Mouse (Mus musculus): ENCODE results near the gene Lrba. TPM values are rescaled to one million over a fixed set of nuclear protein-coding genes. Genes with fewer than 3 reads are reported as not detected.

Gene Lrba
- total RNA-seq, 2 experiments from 2014 or later, result 23.7 to 24.0 TPM

DNA sequence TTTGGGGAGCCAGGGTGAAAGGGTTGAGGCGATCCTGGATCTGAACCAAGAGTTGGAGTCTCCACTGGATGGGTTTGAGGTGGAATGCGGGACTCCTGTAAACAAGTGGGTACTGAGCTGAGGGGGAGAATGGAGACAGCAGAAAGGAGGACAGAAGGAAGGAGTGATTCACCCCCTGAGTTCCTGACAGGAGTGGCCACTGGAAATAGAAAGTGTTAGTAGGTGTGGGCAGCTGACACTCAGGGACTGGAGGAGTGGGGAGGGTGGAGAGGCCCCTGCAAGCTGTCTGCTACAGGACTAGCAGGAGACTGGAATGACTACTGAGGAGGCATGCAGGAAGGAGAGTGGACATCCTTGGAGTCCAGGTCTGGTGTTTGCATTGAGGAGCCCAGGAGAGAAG lies 422.3 kb downstream of the Lrba start:
- DNase-seq, result no peak
- intact Hi-C loops (cut with DNase I), result no loop called here

DNA sequence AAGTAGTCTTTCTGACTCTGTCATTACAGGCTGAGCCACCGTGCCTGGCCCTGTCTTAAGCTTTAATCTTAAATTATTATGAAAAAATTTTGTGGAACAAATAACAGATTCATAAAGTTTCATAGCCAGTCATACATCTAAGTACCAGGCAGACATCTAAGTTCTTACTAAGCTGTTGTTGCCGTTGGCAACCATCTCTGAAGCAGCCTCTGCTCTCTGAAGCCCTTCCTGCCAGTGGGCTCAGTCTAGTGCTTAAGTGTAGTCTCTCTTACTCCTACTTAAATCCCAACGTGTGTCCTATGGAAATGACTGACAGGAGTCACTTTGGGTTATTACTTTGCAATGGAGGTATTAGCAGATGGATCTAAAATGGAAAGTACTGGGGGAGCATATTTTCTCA lies 426.5 kb downstream of the Lrba start:
- intact Hi-C loops (cut with DNase I), result no loop called here
- no peak for DNase-seq

DNA sequence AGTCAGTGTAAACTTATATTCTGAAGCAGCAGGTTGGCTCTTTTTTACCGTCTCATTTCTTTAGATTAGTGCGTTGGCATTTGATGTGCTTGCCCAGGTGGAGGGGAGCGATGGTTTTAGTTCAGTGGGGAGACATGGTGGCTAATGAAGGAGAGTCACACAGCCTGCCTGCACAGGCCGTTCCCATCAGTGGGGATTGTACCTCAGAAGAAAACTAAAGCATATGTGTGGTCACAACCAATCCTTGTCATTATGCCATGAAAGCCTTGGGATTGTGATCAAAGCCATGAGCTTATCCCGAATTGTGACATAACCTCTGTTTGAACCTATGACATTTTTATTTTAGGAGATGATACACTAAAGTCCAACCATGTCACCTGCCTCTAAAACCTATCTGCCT lies 434.8 kb downstream of the Lrba start:
- intact Hi-C loops (cut with DNase I), result no loop called here
- DNase-seq, result no peak

DNA sequence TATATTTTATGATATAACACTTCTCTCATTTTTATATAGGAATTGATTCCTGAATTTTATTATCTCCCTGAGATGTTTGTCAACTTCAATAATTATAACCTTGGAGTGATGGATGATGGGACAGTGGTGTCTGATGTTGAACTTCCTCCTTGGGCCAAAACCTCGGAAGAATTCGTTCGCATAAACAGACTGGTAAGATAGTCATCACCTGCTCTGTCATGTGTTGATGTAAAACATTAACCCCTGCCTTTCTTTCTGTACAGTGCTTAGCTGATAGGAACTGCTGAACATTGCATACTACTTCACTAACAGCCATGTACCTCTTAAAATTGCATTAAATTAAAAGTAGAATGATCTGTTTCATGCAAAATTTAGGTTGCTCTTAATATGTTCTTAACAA lies 439.9 kb downstream of the Lrba start:
- intact Hi-C loops (cut with DNase I), result no loop called here
- DNase-seq, result no peak

DNA sequence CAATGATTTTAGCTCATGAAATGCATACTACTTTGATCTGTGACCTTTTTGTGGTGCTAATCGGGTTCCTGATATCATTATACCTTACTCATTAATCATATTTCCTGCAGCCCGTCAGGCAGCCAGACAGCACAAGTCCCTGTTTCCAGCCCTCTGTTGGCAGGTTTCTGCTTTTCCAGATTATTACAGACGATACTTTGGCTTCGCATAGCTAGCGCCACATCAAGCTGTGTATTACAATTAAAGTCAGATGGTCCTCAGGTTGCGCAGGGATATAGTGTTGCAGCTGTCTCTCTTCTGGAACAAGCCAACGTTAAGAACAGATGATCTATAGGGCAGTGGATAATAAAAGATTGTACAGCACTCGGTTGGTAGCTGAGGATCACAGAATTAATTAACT lies 443.7 kb downstream of the Lrba start:
- intact Hi-C loops (cut with DNase I), result no loop called here
- no peak for DNase-seq

DNA sequence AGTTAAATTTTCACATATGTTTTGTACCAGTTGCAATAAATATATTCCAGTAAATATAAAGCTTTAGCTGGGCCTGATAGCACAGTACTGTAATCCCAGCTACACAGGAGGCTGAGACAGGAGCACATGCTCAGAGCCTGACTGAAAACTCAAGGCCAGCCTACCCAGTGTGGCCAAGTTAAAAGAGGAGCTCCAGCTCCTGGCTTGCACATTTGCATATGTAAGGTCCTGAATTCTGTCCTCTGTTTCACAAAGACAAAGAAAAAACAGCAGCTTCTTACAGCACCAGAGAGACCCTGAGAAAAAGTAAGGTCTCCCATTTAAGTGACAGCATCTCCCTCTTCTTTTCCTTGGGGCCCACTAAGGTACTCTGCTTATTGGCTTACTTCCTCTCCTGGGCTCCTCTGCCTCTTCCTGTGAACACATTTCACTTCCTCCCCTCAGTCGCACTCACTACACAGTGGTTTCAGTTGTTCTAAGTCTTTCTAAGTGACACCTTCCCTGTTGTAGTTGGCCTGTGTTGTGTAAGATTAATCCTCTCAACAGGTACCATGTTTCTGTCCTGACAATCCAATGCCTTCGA lies 453.2 kb downstream of the Lrba start:
- no peak for DNase-seq
- intact Hi-C loops (cut with DNase I), result no loop called here

DNA sequence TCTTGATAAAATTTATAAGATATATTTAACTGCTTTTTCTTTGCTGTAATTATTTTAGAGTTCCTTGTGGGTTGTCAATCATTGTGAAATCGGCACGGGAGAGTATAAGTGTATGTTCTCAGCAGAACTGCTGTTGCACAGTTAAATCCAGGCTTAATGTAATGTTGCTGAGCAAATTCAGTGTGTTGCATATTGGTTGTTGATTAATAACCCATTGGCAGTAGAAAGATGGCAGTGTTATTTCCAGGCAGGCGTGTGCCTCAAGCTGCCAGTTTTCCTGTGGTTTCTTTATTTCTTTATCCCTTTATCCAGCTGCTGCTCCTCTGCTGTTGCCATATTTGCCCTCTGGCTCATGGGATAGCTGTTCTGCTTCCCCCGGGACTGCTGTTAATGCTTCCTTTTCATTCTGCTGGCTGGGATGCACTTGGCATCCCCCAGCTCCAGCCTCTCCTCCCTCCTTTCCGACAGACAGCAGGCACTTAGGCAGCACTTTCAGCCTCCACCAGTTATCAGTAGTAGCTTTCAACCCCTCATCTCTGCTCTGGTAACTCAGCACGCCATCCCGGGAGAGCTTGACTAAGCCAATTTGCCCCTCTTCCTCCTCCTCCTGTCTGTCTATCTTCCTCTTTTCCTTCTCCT lies 463.2 kb downstream of the Lrba start:
- DNase-seq, result no peak
- intact Hi-C loops (cut with DNase I), result no loop called here

- intact Hi-C loops (cut with DNase I), result no loop called here
- DNase-seq, result no peak
Observed at GRCm38 (mm10) chr3:86688438-86688837, 464.0 kb downstream of the Lrba start.

DNA sequence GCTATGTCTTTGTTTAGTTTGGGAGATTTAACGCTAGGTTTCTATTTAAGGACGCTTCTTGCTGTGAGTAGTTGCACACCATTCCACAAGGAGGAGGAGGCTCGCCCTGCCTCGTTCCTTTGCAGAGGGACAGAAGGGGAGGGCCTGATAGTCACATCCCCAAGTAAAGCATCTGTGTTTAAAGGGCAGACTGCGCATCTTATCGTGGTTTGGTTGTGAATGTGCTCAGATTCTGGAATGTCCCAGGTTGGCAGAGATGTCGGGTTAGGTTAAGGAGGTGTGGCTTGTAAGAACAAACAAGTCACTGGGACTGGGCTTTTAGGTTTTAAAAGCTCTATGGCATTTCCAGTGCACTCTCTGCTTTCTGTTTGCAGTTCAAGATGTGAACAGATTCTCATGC lies 464.8 kb downstream of the Lrba start:
- intact Hi-C loops (cut with DNase I), result no loop called here
- no peak for DNase-seq

DNA sequence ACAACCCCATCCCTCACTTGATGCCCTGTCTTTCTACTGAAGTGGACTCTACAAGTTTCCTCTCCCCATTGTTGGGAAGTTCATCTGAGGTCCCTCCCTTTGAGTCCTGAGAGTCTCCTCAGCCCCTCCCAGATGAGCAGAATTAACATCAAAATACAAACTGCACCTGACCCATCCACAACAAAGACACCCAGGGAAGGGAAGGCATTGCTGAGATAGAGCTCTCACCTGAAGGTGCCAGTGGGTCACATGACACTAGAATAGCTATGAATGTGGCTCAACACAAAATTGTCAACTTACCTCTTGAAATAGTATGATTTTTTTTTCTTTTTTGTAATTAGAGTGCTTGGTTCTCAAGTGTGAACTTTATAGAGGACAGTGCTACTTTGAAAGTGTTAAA lies 468.3 kb downstream of the Lrba start:
- intact Hi-C loops (cut with DNase I), result no loop called here
- DNase-seq, result no peak

- no peak for DNase-seq
- intact Hi-C loops (cut with DNase I), result no loop called here
Observed at GRCm38 (mm10) chr3:86693553-86693952, 469.1 kb downstream of the Lrba start.

DNA sequence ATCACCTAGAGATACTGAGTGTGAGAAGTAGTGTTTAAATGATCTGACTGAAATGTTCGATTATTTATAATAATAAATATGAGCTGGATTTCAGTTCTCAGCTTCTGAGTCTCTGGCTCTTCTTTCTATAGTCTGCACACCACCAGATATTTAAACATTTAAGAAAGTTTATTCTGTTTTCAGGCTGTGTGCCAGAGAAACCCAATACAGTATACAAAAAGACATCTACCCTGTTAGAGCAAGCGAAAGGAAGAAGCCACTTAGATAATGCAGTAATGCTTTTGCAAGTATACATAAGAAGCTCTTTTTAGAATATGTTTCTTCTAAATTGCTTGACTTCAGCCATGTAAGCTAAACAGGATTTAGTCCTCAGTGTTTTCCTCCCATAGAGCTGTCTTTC lies 474.5 kb downstream of the Lrba start:
- no peak for DNase-seq
- intact Hi-C loops (cut with DNase I), result no loop called here

DNA sequence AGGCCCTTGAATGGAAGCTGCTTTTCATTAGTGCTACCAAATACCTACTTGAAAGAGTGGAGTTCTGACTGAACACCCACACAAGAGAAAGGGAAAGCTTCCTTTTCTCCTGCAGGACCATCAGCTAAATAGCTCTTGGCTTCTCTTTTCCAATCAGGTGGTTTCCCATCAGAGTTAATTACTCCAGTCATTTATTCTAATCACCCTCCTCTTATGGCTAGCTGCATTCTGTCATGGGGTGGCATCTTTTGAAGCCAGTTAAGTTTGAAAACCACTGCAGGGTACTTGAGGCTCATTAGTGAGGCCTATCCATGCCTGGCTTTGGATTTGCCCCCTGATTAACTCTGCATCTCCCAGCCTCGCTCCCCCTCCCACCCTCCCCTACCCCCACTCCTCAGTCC lies 476.7 kb downstream of the Lrba start:
- intact Hi-C loops (cut with DNase I), result no loop called here
- DNase-seq, result no peak

DNA sequence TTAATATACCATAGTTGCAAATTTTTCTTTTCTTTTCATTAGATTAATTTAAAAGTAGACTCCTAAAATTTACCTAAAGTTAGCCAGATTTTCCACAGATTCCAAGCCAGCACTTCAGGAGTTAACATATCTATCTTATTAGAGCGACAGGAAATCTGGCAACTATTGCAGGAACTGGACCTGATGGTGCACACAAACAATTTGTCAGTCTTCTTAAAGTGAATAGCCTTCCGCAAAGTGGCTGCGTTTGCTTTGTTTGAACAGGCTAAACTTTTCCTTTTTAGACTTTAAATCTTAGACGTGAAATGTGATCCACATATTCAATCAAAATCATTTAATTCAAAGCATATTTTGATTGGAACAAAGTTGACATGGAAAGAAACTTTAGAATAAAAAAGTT lies 485.0 kb downstream of the Lrba start:
- intact Hi-C loops (cut with DNase I), result no loop called here
- no peak for DNase-seq

- intact Hi-C loops (cut with DNase I), result no loop called here
- no peak for DNase-seq
Observed at GRCm38 (mm10) chr3:86711530-86711929, 487.1 kb downstream of the Lrba start.

DNA sequence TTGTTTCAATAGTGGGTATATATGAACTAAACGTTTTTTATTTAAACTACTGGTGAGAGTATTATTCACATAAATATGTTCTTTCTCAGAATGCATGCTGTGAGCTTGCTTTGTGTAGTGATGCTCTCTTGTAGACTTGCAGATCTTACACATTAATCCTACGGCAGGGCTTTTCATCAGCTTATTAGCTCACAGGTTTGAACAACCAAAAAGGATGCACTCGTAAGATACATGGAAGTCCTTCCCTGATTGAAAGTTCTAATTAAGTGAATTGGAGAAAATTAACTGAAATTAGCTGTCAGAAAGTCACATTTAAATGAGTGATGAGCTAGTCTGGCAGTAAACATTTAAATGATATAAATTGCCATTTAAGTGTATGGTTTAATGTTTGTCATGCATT lies 488.3 kb downstream of the Lrba start:
- no peak for DNase-seq
- intact Hi-C loops (cut with DNase I), result no loop called here

- intact Hi-C loops (cut with DNase I), result no loop called here
- DNase-seq, result no peak
Observed at GRCm38 (mm10) chr3:86714446-86714845, 490.0 kb downstream of the Lrba start.

DNA sequence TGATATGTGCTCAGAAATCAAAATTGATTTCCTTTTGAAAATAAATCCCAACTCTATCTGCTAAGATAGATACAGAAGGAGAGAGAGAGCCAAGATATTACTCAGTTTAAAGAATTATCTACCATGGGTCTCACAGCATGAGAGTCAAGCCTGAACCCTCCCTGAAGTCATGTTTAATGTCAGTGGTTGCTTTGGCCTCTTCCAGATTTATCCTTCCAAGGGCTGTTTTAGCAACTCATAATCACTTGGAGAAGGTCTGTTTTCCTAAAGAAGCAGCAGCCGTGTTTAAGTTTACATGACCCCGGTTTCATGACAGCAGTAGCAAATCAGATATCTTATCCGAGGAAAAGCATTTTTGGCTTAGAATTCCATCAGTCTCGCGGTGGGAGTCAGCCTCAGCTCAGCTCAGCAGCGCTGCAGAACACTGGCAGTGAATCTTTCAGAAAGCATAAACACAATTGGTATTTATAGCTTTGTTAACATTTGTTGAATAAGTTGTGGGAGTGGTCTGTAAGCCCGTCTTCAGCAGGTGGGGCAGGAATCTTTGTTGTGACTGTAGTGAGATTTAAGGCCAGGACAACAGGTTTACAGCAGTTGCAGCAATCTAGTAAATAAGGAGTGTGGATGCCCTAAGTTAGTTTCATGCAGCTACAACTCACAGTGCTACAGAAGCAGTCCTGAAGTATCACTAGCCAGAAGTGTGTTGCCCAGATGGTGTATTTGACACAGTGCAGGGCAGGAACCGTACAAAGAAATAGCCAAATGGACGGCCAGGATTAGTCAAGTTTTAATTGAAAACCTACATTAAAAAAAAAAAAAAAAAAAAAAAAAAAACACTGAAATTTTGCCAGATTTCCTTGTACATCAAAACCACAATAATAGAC lies 499.2 kb downstream of the Lrba start:
- intact Hi-C loops (cut with DNase I), result no loop called here
- no peak for DNase-seq

GRCm38 (mm10) chr3:86725113-86725512 lies 500.6 kb downstream of the Lrba start:
- intact Hi-C loops (cut with DNase I), result no loop called here
- no peak for DNase-seq

DNA sequence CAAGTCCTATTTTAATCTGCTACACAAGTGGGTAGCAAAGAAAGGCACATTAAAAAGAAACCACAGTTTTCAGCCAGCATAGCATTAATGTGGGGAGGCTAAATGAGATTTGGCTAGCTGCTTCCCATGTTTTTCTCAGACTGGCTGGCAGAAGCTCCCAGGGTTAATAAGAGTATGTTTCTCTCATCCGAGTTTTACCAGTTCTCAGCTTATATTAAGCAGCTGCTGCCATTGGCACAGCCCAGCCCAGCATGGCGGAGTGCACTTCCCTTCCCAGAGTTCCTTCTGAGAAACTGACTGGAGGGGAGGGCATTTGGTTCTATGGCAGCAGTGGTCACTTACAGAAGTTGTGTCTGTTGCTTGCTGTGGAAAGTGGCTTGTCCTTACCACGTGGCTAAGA lies 514.4 kb downstream of the Lrba start:
- DNase-seq, result no peak
- intact Hi-C loops (cut with DNase I), result no loop called here

GRCm38 (mm10) chr3:86739745-86740144 lies 515.3 kb downstream of the Lrba start:
- no peak for DNase-seq
- intact Hi-C loops (cut with DNase I), result no loop called here

DNA sequence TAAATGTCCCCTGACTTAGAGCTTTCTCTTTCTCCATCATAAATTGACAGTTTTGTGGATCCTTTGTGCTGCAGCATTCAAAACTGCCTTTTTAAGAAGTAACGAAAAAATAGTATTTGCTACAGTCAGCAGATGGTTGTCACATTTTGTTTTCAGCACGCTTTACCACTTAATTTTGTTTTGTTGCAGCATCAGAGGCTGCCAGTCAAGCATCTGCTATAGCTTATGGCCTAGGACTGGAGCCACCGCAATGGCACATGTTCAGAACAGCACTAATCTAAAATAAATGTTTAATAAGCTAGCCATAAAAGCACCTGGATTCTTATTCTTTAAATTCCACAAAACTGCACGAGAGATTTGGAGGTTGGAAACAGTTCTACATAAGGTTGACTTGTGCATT lies 520.9 kb downstream of the Lrba start:
- DNase-seq, result no peak
- intact Hi-C loops (cut with DNase I), result no loop called here

All from heart, postnatal 36 days (tissue).